Mouse (Mus musculus): Measurements from ENCODE around the gene Vcl.

DNA sequence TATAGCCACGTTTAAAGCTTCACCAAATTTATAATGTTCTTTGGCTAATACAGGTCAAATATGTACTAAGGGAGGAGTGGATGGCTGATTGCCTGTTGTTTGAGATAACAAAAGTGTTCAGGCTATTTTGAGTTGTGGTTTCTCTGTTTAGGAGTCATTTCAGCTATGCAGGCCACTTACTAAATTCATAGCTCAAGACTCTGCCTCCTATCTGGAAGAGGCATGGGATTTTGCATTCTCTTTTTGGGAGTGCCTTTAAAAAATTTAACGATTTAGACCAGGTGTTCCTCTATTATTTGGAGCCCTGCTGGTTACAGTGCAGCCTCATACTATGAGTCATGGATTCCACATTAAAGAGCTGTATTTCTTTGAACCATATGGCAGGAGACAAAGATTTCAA, 9.2 kb downstream of the Vcl start:
- TF ChIP-seq CTCF (IDR thresholded peaks at IDR 0.05; ENCODE audit: extremely low read depth, insufficient read depth, low read length) = no peak
- no peak for TF ChIP-seq POLR2A (IDR thresholded peaks at IDR 0.05; ENCODE audit: extremely low read depth, insufficient read depth, low read length)

Data from cortical plate, adult 2 months (tissue).